Mouse (Mus musculus): ENCODE results near the gene Arf1. TPM values are rescaled to one million over a fixed set of nuclear protein-coding genes. Genes with fewer than 3 reads are reported as not detected.

Gene Arf1
- polyA plus RNA-seq (2012; rRNA removed) = 411 and 507 TPM in 2 replicates

DNA sequence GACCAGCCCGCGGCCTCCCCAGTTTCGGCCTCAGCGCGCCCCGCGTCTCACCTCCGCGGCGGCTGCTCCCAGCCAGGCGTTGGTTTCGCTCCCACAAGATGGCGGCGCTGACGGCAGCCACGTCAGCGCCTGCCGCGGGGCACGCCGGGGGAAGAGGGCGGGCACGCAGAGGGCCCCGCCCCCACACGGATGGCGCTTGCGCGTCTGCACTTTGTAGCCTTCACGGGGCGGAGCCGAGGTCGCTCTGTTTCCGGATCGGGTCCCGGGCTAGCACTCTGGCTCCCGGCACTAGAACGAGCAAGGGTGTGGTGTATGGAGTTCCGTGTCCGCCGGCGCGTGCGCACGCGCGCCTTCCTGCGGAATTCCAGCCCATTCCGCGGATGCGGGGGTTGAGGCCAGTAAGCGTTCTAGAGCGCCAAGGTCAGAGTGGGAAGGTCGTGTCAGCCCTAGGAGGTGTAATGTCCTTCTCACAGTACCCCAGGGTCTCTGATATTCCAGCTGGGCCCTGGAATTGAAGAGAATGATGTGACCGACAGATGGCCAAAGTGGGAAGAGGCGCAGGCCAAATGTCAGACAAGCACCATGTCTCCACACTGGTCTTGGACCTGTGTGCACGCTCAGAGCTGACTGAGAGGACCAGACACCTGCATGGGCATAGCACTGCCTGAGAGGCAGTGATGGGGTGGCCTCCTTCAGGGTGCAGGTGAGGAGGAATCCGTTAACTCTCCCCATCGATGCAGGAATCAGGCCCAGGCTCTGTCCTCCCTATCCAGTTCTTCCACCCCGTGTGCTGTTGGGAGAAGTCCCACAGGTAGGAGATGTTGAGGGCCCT, at the start of gene Arf1:
Arf1 (minus strand) TSS at position 149 of the 832 bp plus-strand sequence.

DNA sequence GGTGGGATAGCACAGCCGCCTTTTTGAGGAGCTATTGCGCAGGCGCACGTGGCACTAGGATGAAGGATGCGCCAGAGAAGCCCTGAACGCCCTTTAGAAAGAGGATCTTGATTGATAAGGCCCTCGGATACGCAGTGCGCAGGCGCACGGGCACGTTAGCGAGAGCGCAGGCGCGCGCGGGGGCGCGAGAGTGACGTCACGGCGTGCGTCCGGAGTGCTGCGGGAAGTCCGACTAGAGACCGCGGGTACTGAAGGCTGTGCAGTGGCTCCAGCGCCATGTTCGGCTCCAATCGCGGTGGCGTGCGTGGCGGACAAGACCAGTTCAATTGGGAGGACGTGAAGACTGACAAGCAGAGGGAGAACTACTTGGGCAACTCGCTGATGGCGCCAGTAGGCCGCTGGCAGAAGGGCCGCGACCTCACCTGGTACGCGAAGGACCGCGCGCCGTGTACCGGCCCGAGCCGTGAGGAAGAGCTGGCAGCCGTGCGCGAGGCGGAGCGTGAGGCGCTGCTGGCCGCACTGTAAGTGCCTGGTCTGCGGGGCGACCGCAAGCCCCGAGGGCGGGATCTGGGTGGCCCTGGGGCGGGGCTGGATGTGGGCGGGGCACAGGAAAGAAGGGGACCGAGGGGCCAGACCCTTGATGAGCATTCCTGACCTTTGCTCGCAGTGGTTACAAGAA, 19.8 kb downstream of the Arf1 start, which contains the start of gene 2310033P09Rik:
2310033P09Rik (plus strand) TSS at position 169 of the 679 bp plus-strand sequence.

DNA sequence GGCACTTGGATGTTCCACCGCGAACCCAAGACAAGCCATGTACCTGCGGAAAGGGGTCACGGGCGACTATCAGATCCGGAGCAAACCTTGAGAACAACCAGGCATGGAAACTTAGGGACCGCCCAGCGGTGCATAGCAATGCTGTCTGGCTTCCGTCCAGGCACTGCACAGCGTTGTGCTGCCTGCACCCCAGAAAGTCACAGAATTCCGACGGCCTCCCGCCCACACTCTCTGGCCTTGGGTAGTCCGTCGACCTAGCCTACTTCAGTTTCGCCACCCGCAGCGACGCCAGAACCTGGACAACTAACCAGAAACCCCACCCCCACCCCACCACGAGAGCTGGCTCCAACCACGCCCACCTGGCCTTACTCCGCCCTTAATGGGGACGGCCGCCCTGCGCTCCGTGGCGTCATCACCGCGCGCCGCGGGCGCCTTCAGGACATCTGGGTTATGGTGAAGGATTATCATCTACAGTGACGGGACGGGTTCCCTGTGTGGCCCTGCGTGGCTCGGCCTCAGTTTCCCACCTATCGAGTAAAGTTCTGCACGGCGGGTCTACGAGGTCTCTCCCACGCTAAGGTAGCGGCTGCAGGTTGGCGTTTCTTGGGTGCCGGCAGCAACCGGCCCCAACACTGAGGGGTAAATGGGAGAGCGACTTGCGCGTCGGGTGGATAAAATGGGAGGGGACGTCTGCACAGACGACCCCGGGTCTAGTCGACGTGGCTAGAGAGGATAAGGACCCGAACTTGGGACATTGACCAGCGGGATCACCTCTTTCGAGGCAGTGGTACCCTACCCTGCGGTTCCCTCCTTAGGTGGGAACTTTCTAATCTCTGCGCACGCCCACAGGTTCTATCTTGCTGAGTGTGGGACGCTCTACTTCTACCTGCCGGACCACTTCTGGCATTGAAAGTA, 25.7 kb downstream of the Arf1 start, which contains the start of gene Mrpl55:
Mrpl55 (plus strand) TSS at position 406 of the 915 bp plus-strand sequence.

DNA sequence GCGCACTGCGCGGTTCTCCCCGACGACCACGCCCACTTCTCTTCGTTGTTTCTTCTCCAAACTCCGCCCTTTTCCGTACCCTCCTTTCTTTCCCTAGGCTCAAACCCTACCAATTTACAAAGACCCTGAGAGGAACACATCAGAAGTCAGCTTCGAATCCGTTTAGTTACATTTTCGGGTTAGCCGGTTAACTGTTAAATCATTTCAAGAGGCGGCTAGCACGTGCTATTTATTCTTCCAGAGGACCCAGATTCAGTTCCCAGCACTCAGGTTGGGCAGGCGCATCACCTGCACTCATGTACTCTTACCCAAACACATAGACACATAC, 36.0 kb downstream of the Arf1 start, which contains the start of gene Guk1:
Guk1 (minus strand) TSS at position 154 of the 328 bp plus-strand sequence.

DNA sequence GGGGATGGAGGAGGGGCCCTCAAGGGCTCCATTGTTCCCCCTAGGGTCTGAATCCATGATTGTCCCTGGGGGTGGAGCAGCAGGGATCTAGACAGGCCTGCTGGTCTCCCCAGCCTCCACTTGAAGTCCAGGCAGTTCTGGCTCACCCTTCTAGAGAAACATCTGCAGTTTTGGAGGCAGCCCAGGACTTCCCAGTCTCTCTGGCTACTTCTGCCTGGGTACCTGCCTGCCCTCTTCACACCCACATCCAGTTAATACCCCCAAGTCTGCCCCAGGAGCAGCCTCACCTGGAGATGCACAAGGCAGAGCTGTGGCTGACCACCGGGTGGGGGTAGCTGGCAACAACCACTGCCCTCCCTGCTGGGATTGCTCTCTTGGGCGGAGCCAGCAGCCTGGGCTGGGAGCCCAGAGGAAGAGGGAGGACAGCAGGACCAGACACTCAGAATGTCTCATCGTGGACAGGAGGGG, 45.2 kb downstream of the Arf1 start, which contains the start of gene Gjc2:
Gjc2 (minus strand) TSS at position 350 of the 468 bp plus-strand sequence.

DNA sequence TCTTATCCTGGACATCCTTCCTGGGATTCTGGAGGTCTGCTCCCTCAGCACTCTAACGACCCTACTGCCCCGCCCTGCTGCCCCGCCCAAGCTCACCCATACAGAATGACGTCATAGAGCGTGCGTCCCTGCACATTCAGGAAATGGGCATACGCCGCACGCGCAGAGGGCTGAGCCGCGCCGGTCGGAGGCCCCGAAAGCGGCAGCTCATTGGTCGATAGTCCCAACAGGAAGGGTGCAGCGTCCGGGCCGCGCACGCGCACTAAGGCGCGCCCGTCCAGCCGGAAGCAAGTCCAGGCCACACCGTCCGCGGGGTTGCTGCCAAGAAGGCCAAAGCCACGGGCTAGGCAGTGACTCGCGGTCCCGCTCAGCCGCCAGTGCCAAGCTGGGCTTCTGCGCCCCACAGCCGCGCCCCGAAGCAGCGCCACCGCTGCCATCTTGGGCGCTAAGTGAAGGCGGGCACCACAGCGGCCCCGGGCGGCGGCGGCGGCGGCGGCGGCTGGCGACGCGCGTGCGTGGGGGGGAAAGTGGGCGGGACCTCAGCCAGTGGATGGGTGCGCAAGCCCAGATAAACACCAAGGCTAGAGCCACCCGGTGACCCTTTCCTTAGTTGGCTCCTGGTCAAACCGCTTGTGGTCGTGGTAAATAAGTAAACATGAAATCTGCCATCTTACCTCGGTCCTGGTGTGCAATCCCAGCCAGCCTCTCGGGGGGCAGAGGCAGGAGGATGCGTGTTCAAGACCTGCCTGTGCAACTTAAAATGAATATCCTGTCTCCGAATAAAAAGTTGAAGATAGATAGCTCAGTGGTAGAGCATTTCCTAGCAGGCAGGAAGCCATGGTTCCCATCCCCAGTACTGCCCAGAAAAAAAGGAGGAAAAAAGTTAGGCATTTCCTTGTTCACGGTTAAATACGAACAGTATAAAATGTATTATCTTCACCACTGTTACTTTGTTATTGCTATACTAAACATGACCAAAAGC, 64.5 kb downstream of the Arf1 start, which contains the start of gene Iba57:
Iba57 (minus strand) TSS at position 485 of the 982 bp plus-strand sequence.

Other genes with a start within 250 kb of the Arf1 start
- 0.94 and 2.6 TPM in 2 replicates for gene Obscn, start 91.9 kb downstream of the Arf1 start, polyA plus RNA-seq (2012; rRNA removed)
- 4.7 and 5.5 TPM in 2 replicates for gene Iba57, start 64.5 kb downstream of the Arf1 start, polyA plus RNA-seq (2012; rRNA removed)
- 0.17 and 0.18 TPM in 2 replicates for gene Gjc2, start 45.1 kb downstream of the Arf1 start, polyA plus RNA-seq (2012; rRNA removed)
- 87.2 and 91.3 TPM in 2 replicates for gene Guk1, start 36.1 kb downstream of the Arf1 start, polyA plus RNA-seq (2012; rRNA removed)
- 43.4 and 43.8 TPM in 2 replicates for gene Mrpl55, start 25.8 kb downstream of the Arf1 start, polyA plus RNA-seq (2012; rRNA removed)
- gene 2310033P09Rik, start 19.9 kb downstream of the Arf1 start, polyA plus RNA-seq (2012; rRNA removed) = 47.7 and 65.5 TPM in 2 replicates
- 1.6 and 3.6 TPM in 2 replicates for gene Wnt3a, start 62.5 kb upstream of the Arf1 start, polyA plus RNA-seq (2012; rRNA removed)
- 5.0 and 5.1 TPM in 2 replicates for gene Wnt9a, start 78.7 kb upstream of the Arf1 start, polyA plus RNA-seq (2012; rRNA removed)
- 0.12 TPM in 1 of 2 replicates, not detected in the other for gene Prss38, start 147.4 kb upstream of the Arf1 start, polyA plus RNA-seq (2012; rRNA removed)
- 12.6 and 15.1 TPM in 2 replicates for gene Jmjd4, start 221.8 kb upstream of the Arf1 start, polyA plus RNA-seq (2012; rRNA removed)
- 91.0 and 108 TPM in 2 replicates for gene Snap47, start 222.9 kb upstream of the Arf1 start, polyA plus RNA-seq (2012; rRNA removed)
- gene Zfp867, start 244.2 kb upstream of the Arf1 start, polyA plus RNA-seq (2012; rRNA removed) = 4.5 and 7.4 TPM in 2 replicates